17 mouse cellular contexts compared by ENCODE assay signal in genomic region chr11:70210681-70211080, GRCm38 (mm10). TPM values are rescaled to one million over a fixed set of nuclear protein-coding genes. Genes with fewer than 3 reads are reported as not detected.
DNase-seq lines count a peak whose midpoint lies in the region; ATAC-seq and TF ChIP-seq lines count a peak whose summit lies in the region.
"Had no signal": no experiment of that assay in that cellular context is flagged by ENCODE, and none has a peak within 500 bp of the region (broad histone marks: within the 10 kb centered on the region; RNA-seq: fewer than 3 reads in every experiment).

No protein-coding gene starts in this region.

- peaks cover 4% of the 10 kb centered on the region for H3K79me3 ChIP-seq in C2C12 (ENCODE audit: low read depth)

- H3K27me3 ChIP-seq in kidney, embryonic 15.5 days, result peaks cover 58% of the 10 kb centered on the region
- no peaks in the 10 kb centered on the region for H3K27me3 ChIP-seq in C2C12 (ENCODE audit: control insufficient read depth, insufficient read depth, insufficient read length)

- peaks cover 31% of the 10 kb centered on the region for H3K4me1 ChIP-seq in kidney, embryonic 15.5 days

- no peaks in the 10 kb centered on the region for H3K36me3 ChIP-seq in kidney, embryonic 15.5 days
- H3K36me3 ChIP-seq in C2C12 (ENCODE audit: control insufficient read depth, insufficient read depth), result no peaks in the 10 kb centered on the region
- H3K36me3 ChIP-seq: embryonic facial prominence, embryonic 10.5 days; forebrain, embryonic 15.5 days; heart, embryonic 15.5 days; intestine, embryonic 15.5 days had no signal

- peak; percentile 11 for DNase-seq in kidney, adult 9 months
- DNase-seq in R1 (ENCODE audit: low read depth, low spot score), result peak; percentile 26
- no peak for DNase-seq in adrenal gland, postnatal 4 days (ENCODE audit: low spot score in 2 of 2)
- DNase-seq in ovary, postnatal 14 days (ENCODE audit: low spot score), result no peak
- DNase-seq: adrenal gland, postnatal 10 days; cerebellum, adult 9-11 months; gastrocnemius, postnatal 10 days; heart, adult 2 months; heart, postnatal 14 days had no signal

- H3K4me2 ChIP-seq in kidney, embryonic 15.5 days, result no peak overlapping the region
- H3K4me2 ChIP-seq: forebrain, embryonic 15.5 days; heart, embryonic 11.5 days; heart, embryonic 15.5 days; hindbrain, embryonic 14.5 days; intestine, embryonic 15.5 days had no signal

- H3K9ac ChIP-seq in kidney, embryonic 15.5 days, result no peak overlapping the region
- H3K9ac ChIP-seq: forebrain, embryonic 15.5 days; heart, embryonic 15.5 days; hindbrain, embryonic 14.5 days; intestine, embryonic 15.5 days had no signal

- H3K4me3 ChIP-seq in kidney, embryonic 15.5 days (replicated peaks), result no peak overlapping the region
- no peak overlapping the region for H3K4me3 ChIP-seq in C2C12 (ENCODE audit: insufficient read depth, poor library complexity, severe bottlenecking)
- H3K4me3 ChIP-seq: embryonic facial prominence, embryonic 10.5 days; forebrain, embryonic 15.5 days; heart, adult 2 months; heart, embryonic 15.5 days; intestine, embryonic 15.5 days had no signal

- no peak overlapping the region for H3K27ac ChIP-seq in kidney, embryonic 15.5 days
- H3K27ac ChIP-seq: embryonic facial prominence, embryonic 10.5 days; forebrain, embryonic 15.5 days; heart, adult 2 months; heart, embryonic 15.5 days; hindbrain, embryonic 14.5 days; intestine, embryonic 15.5 days had no signal

- WGBS in kidney, embryonic 15.5 days, result 91% methylated on average over 2 of the region's 2 CpGs

- no peak for TF ChIP-seq CTCF in C2C12 (IDR thresholded peaks at IDR 0.05; ENCODE audit: control insufficient read depth, insufficient read depth, insufficient read length)

- H3K79me2 ChIP-seq in C2C12 (ENCODE audit: control insufficient read depth, insufficient read depth), result peaks cover 25% of the 10 kb centered on the region

- H3ac ChIP-seq in C2C12 (ENCODE audit: control insufficient read depth, insufficient read length, low read depth), result no peak overlapping the region

- no peak for ATAC-seq in kidney, embryonic 15.5 days (replicated peaks; ENCODE audit: low FRiP score)
- ATAC-seq: forebrain, embryonic 15.5 days; intestine, embryonic 15.5 days had no signal

- H3K9me3 ChIP-seq in kidney, embryonic 15.5 days (replicated peaks), result no peaks in the 10 kb centered on the region
- H3K9me3 ChIP-seq: embryonic facial prominence, embryonic 10.5 days; forebrain, embryonic 15.5 days; heart, embryonic 15.5 days; intestine, embryonic 15.5 days had no signal

TF ChIP-seq in C2C12, 6 proteins besides CTCF, POLR2A, EP300 and RAD21:
- no peak for TF ChIP-seq FOSL1 (IDR thresholded peaks at IDR 0.05; ENCODE audit: insufficient read depth, low read length, poor library complexity, severe bottlenecking)
- TF ChIP-seq MAX (IDR thresholded peaks at IDR 0.05), result peak; percentile 45
TF ChIP-seq in C2C12: peak in this region for 1.

RNA-seq across cellular contexts. Expression of gene Slc16a11, which starts 1.9 kb away (rescaled TPM):
- 4.3 and 5.8 TPM in 2 replicates for polyA plus RNA-seq in kidney, embryonic 15.5 days (2015; fragmentation: Nextera tagmentation; extraction: Ambion mirVana)
- polyA plus RNA-seq in C2C12 (2012; fragmentation: generic; extraction: Trizol), result 145 TPM
- 1 to 10 TPM in 1 of 2 experiments, under 1 TPM in 1; 0.71 to 2.9 TPM for total RNA-seq in adrenal gland, postnatal 4 days (2021)

RNA-seq across cellular contexts. Expression of gene Slc16a13, which starts 10.2 kb away (rescaled TPM):
- polyA plus RNA-seq in kidney, embryonic 15.5 days (2015; fragmentation: Nextera tagmentation; extraction: Ambion mirVana), result 13.3 TPM in 2 replicates
- polyA plus RNA-seq in C2C12 (2012; fragmentation: generic; extraction: Trizol), result 22.0 TPM
- total RNA-seq in adrenal gland, postnatal 4 days (2021), result 10 to 100 TPM in 1 of 2 experiments, 1 to 10 TPM in 1; 6.2 to 10.9 TPM

RNA-seq across cellular contexts. Expression of gene Bcl6b, which starts 18.9 kb away (rescaled TPM):
- polyA plus RNA-seq in kidney, embryonic 15.5 days (2015; fragmentation: Nextera tagmentation; extraction: Ambion mirVana), result 26.9 and 28.4 TPM in 2 replicates
- polyA plus RNA-seq in C2C12 (2012; fragmentation: generic; extraction: Trizol), result 9.3 TPM
- 10 to 100 TPM; 23.8 to 33.4 TPM for total RNA-seq in adrenal gland, postnatal 4 days (2021)

RNA-seq across cellular contexts. Expression of gene 0610010K14Rik, which starts 27.0 kb away (rescaled TPM):
- polyA plus RNA-seq in kidney, embryonic 15.5 days (2015; fragmentation: Nextera tagmentation; extraction: Ambion mirVana), result 178 and 179 TPM in 2 replicates
- polyA plus RNA-seq in C2C12 (2012; fragmentation: generic; extraction: Trizol), result 91.7 TPM
- 10 to 100 TPM; 70.1 to 72.5 TPM for total RNA-seq in adrenal gland, postnatal 4 days (2021)

RNA-seq across cellular contexts. Expression of gene Gm21988, which starts 28.9 kb away (rescaled TPM):
- 10.4 and 13.0 TPM in 2 replicates for polyA plus RNA-seq in kidney, embryonic 15.5 days (2015; fragmentation: Nextera tagmentation; extraction: Ambion mirVana)
- polyA plus RNA-seq in C2C12 (2012; fragmentation: generic; extraction: Trizol), result 10.8 TPM
- total RNA-seq in adrenal gland, postnatal 4 days (2021), result 1 to 10 TPM; 4.5 to 8.1 TPM

Comparison
In these comparisons a context has a peak if more than half of its experiments do, and no peak if none do; other contexts are left out.
1. DNase-seq: peak in kidney, adult 9 months (single experiment) and R1 (single experiment); none in adrenal gland, postnatal 4 days (0 of 2) and ovary, postnatal 14 days (single experiment).
2. RNA of gene Slc16a11, which starts 1.9 kb away (polyA plus RNA-seq): 145 TPM in C2C12 (single experiment); 4.3 to 5.8 TPM in kidney, embryonic 15.5 days; every median in the first group is over 10 times any median in the second.